Mouse (Mus musculus) cerebellum, adult (tissue): ENCODE data around the gene Eri3.

Experiments
- ATAC-seq: cut with Nextera tagmentation; 2 replicates; pipeline ENCODE4 v1.9.2; 2017; ENCODE audit warnings: mild to moderate bottlenecking, moderate library complexity, mixed read lengths; ENCODE audit not compliant: insufficient number of reproducible peaks, low FRiP score, low TSS enrichment

The Eri3 gene

DNA sequence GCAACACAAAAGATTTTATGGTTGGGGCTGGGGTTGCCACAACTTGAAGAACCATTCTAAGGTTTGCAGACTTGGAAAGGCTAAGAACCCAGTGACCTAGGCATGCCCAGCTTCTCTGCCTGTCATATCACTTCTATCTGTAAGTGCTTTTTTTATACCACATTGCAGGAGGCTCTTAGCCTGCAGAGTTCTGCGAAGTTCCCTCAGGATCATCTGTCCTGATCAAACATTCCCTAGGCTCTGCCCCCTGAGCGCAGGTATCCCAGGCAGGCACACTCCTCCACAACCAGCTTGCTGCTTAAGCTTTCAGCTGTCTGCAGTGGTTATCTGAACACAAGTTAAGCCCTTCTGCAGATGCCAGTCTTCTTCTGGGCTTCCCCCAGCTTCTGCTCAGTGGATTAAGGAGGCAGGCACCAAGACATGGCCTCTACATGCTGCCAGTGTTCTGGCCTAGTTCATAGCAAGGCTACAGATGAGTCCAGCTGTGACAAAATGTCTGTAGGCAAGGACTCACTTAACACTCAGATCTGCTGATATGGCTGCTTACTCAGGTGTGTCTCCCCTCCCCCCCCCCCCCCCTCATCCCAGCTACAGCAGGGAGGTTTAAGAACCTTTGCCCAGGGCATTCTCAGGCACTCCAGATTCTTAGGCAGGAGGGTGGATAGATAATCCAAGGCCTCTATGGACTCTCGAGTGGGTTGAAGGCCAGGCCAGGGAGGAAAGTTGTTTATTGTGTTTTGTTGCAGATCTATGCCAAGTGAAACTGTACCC, 158.8 kb downstream of the Eri3 start:
- no peak for ATAC-seq

DNA sequence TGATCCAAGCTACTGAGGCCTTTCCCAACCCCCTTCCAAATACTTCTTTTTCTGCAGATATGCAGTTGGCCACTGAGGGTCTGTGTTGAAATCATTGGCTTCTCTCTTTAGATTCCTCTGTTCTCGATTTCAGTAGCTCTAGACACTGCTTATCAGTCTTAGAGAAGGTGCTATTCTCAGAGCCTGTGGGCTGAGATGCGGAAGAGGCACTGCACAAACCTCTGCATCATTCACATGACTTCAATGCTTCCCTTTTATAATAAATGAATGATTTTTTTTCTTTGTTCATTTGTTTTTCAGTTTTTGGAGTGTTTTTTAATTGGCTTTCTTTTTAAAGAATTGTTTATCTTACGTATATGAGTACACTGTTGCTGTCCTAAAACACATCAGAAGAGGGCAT, 162.1 kb downstream of the Eri3 start:
- ATAC-seq = no peak

DNA sequence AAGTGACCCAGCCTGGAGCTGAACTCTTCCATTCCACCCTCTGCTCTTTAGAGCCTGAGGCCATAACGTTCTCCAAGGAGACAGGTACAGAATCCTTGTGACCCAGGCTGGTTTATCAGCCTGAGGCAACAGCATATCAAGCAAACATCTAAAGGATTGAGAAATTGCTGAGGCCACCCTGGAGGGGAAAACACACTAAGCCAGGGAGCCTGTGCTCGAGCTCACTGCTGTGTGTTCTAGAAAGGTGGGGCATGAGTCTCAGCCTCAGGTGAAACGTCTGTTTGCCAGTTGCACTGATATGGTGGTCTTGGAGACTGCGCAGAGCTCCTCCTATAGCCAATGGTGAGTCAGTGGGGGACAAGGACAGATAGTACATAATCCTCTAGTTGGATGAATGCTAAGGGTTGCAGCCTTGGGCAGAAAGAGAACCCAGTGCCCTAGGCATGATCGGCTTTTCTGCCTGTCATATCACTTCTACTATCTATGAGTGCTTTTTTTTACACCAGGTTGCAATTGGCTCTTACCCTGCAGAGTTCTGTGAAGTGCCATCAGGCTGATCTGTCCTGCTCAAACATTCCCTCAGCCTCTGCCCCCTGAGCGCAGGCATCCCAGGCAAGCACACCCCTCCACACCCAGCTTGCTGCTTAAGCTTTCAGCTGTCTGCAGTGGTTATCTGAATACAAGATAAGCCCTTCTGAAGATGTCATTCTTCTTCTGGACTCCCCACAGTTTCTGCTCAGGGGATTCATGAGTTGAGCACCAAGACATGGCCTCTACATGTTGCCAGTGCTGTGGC, 163.3 kb downstream of the Eri3 start:
- ATAC-seq = no peak
